Mouse (Mus musculus) heart, embryonic 10.5 days (tissue): Measurements from ENCODE around the gene Nf1. TPM values are rescaled to one million over a fixed set of nuclear protein-coding genes. Genes with fewer than 3 reads are reported as not detected.

Experiments used
- DNase-seq: peaks from one replicate; pipeline ENCODE4 v3.0.0-alpha.2; 2017; ENCODE audit warnings: low spot score
- H3K27ac ChIP-seq: fragments of 300-500 bp; sonication (generic); 2 replicates; pipeline ENCODE4 v1.5.1; 2016; ENCODE audit warnings: mild to moderate bottlenecking
- H3K27me3 ChIP-seq: fragments of 300-500 bp; sonication (generic); 2 replicates; pipeline ENCODE4 v1.6.1; 2016; ENCODE audit warnings: mild to moderate bottlenecking; ENCODE audit not compliant: poor library complexity, insufficient read depth, severe bottlenecking
- H3K36me3 ChIP-seq: fragments of 300-500 bp; sonication (generic); 2 replicates; pipeline ENCODE4 v1.6.1; 2016; ENCODE audit warnings: mild to moderate bottlenecking, moderate library complexity
- H3K4me1 ChIP-seq: fragments of 300-500 bp; sonication (generic); 2 replicates; pipeline ENCODE4 v1.6.1; 2016; ENCODE audit warnings: mild to moderate bottlenecking
- H3K4me3 ChIP-seq: fragments of 300-500 bp; sonication (generic); 2 replicates; pipeline ENCODE4 v1.5.1; 2016; ENCODE audit warnings: mild to moderate bottlenecking, moderate library complexity
- H3K9me3 ChIP-seq: fragments of 300-500 bp; sonication (generic); 2 replicates; pipeline ENCODE4 v1.6.1; 2016; ENCODE audit warnings: mild to moderate bottlenecking, moderate library complexity
- WGBS: fragments of 180-500 bp; shearing (Covaris S2); methylation state at CpG from one replicate; pipeline ENCODE4 v1.1.7; 2016; 5-methylcytosine and 5-hydroxymethylcytosine counted together
- polyA plus RNA-seq: library from polyadenylated mRNA; unstranded; fragments of >200 nt; fragmentation: Nextera tagmentation; extraction: Ambion mirVana; gene quantifications from 2 replicates; pipeline ENCODE4 v1.2.1, GENCODE M21; 2016

Nf1 gene
- polyA plus RNA-seq, 1 experiment from 2014 or later = 5.1 TPM

DNA sequence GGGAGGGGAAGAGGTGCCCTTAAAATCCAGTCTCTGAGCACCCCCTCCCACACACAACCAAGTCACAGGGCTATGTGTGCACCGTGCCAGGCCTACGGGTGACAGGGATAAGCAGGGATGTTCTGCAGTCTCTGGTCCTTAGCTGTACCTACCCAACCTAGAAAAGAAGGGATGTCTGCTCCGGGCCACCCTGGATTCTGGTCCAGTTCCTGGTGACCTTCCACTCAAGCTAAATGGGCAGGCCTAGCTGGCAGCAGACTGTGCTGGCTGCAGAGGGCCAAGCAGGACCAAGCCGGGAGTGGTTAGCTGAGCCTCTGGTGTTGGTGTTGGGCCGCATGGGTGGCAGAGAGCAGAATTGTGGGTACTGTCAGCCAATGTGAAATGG, 252.1 kb downstream of the Nf1 start:
- Histone ChIP-seq H3K9me3 (no peaks in the 10 kb centered on the region), H3K4me3 (peak overlapping the region; percentile 73), H3K4me1 (peaks cover 13% of the 10 kb centered on the region), H3K27me3 (peaks cover 87% of the 10 kb centered on the region), H3K36me3 (no peaks in the 10 kb centered on the region), H3K27ac (peak overlapping the region; percentile 56; the same call in 1 of the 2 replicates)
- DNase-seq = no peak
- 42% methylated on average over 5 of the region's 5 CpGs for WGBS

- no peak overlapping the region for H3K4me3 ChIP-seq
- no peak overlapping the region for H3K27ac ChIP-seq
- DNase-seq = no peak
- H3K9me3 ChIP-seq = no peaks in the 10 kb centered on the region
- H3K27me3 ChIP-seq = peaks cover 71% of the 10 kb centered on the region
- no peaks in the 10 kb centered on the region for H3K36me3 ChIP-seq
- WGBS = 35% methylated on average over 11 of the region's 11 CpGs
- H3K4me1 ChIP-seq = peaks cover 13% of the 10 kb centered on the region
Measured at GRCm38 (mm10) chr11:79593495-79593894, 254.0 kb downstream of the Nf1 start.

GRCm38 (mm10) chr11:79610454-79610853, 271.0 kb downstream of the Nf1 start:
- H3K27ac ChIP-seq = no peak overlapping the region
- no peaks in the 10 kb centered on the region for H3K9me3 ChIP-seq
- H3K27me3 ChIP-seq = peaks cover 40% of the 10 kb centered on the region
- H3K4me3 ChIP-seq = no peak overlapping the region
- no peaks in the 10 kb centered on the region for H3K36me3 ChIP-seq
- peaks cover 22% of the 10 kb centered on the region for H3K4me1 ChIP-seq
- 62% methylated on average over 2 of the region's 2 CpGs for WGBS
- no peak for DNase-seq

DNA sequence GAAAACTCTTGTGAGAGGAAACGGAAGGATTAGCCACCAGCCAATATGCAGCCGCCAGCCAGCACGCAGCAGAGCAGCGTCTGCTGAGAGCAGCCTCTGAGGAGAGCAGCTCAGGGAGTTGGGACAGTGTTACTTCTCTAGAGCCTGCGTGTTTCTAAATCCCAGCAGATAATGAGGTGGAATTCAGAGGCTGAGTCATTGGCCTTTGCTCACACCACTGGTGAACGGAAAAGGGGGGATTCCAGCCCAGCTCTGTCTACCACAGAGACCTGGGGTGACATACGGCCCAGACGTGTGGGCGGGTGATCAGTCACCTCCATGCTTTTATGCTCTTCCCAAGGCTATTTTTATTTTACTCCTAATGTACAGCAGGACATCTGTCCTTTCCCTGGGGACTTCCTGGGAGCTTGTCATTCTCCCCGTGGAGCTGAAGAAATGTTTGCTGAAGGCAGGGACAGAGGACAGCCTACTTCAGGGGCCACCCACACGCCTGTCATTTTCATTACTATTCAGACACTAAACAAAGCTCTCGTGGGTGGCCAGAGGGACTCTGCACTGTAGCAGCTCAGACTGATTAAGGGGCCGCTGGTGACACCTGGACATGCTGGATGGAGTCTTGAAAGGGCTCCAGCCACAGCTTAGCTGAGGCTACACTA, 271.6 kb downstream of the Nf1 start:
- no peaks in the 10 kb centered on the region for H3K36me3 ChIP-seq
- WGBS = 15% methylated on average over 13 of the region's 13 CpGs
- no peaks in the 10 kb centered on the region for H3K9me3 ChIP-seq
- no peak overlapping the region for H3K27ac ChIP-seq
- peak overlapping the region; percentile 25; the same call in 1 of the 2 replicates for H3K4me3 ChIP-seq
- H3K4me1 ChIP-seq = peaks cover 27% of the 10 kb centered on the region
- no peak for DNase-seq
- peaks cover 37% of the 10 kb centered on the region for H3K27me3 ChIP-seq

DNA sequence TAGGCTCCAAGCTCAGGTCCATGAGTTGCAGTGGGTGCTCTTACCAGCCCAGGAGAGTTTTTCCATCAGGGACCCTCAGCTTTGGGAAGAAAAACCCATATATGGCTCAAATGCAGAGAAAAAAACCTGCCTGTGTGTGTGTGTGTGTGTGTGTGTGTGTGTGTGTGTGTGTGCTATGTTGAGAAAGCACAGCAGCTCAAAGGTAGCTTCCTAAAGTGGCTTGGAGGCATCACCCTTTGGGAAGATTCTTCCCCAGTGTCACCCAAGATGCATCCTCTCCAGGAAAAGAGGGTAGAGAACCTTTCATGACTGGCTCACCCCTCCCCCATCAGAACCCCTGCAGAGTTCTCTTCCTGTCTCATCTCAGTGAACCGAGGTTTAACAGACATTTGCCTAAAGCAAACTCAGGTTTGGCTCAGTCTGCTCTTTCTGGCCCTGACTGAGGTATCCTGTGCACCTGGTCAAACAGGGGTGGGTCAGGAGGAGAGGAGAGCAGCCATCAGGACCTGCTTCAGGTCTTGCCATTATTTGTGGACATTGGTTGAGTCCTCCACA, 272.6 kb downstream of the Nf1 start:
- WGBS = 7% methylated on average over 1 of the region's 1 CpGs
- no peak for DNase-seq
- H3K27ac ChIP-seq = no peak overlapping the region

GRCm38 (mm10) chr11:79613084-79613483, 273.6 kb downstream of the Nf1 start:
- H3K27ac ChIP-seq = no peak overlapping the region
- H3K4me1 ChIP-seq = peaks cover 27% of the 10 kb centered on the region
- H3K4me3 ChIP-seq = no peak overlapping the region
- whole genome bisulfite sequencing = 55% methylated on average over 3 of the region's 3 CpGs
- no peaks in the 10 kb centered on the region for H3K9me3 ChIP-seq
- H3K36me3 ChIP-seq = no peaks in the 10 kb centered on the region
- H3K27me3 ChIP-seq = peaks cover 53% of the 10 kb centered on the region
- no peak for DNase-seq

More for the DNA sequence above, 272.6 kb downstream of the Nf1 start:
- Histone ChIP-seq H3K36me3 (no peaks in the 10 kb centered on the region), H3K27me3 (peaks cover 43% of the 10 kb centered on the region), H3K4me1 (peaks cover 27% of the 10 kb centered on the region), H3K4me3 (no peak overlapping the region), H3K9me3 (no peaks in the 10 kb centered on the region)

DNA sequence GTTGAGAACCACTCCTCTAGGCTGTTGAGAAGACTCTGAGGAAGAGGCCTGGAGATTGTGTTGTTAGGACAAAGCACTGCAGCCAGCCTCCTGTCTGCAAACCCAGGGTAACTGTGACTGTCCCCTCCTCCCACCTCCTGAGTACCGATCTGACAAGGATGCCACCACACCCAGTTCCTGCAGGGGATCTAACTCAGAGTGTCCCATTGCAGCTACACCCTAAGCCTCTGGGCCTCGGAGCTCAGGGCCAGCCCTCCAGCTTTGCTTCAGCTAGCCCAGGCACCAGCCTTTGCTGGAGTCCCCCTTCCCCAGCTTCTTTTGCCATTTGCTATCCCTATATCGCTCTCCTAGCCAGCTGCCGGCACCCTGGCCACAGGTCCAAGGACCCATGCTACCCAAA, 274.2 kb downstream of the Nf1 start:
- Histone ChIP-seq H3K36me3 (no peaks in the 10 kb centered on the region), H3K4me3 (no peak overlapping the region), H3K4me1 (peaks cover 27% of the 10 kb centered on the region), H3K27me3 (peaks cover 57% of the 10 kb centered on the region), H3K27ac (no peak overlapping the region), H3K9me3 (no peaks in the 10 kb centered on the region)
- WGBS = 37% methylated on average over 4 of the region's 4 CpGs
- no peak for DNase-seq

DNA sequence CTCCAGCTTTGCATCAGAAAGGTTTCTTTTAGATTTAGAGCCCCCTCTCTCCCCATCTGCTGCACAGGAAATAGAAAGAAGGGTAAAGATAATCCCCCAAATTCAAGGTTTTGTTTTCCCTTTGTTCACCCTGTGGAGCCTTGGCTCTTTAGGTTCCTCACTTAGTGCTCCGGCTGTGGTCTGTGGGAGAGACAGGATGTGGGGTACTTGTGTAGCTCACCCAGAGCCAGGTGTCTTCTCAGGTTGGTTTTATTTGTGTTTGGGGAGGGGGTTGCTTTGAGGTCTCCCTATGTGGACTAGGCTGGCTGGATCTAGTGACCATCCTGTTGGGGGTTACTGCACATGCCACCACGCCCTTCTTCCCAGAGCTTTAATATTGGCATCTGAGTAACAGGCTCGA, 275.4 kb downstream of the Nf1 start:
- H3K27ac ChIP-seq = no peak overlapping the region
- H3K36me3 ChIP-seq = no peaks in the 10 kb centered on the region
- 81% methylated on average over 3 of the region's 3 CpGs for WGBS
- H3K9me3 ChIP-seq = no peaks in the 10 kb centered on the region
- peaks cover 27% of the 10 kb centered on the region for H3K4me1 ChIP-seq
- no peak overlapping the region for H3K4me3 ChIP-seq
- no peak for DNase-seq
- peaks cover 55% of the 10 kb centered on the region for H3K27me3 ChIP-seq

DNA sequence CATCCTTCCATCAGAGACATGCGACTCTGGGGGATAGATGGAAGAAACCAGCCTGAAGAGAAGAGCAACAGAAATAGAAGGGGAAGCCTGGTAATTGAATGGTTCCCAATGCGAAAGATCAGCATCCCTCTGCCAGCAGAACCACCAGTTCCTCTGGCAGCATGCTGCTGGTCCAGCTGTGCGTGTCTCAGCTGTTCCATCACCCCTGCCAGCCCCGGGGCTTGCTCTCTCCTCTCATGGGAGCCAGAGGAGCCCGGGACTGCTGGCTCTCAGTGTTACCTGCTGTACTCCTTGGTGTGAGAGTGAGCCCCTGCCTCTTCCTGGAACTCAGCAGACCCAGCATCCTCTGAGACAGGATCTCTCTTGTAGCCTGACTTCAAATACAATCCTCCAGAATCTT, 276.4 kb downstream of the Nf1 start:
- no peak overlapping the region for H3K27ac ChIP-seq
- H3K4me3 ChIP-seq = no peak overlapping the region
- no peak for DNase-seq
- peaks cover 55% of the 10 kb centered on the region for H3K27me3 ChIP-seq
- WGBS = 56% methylated on average over 5 of the region's 5 CpGs
- peaks cover 26% of the 10 kb centered on the region for H3K4me1 ChIP-seq
- no peaks in the 10 kb centered on the region for H3K36me3 ChIP-seq
- no peaks in the 10 kb centered on the region for H3K9me3 ChIP-seq

DNA sequence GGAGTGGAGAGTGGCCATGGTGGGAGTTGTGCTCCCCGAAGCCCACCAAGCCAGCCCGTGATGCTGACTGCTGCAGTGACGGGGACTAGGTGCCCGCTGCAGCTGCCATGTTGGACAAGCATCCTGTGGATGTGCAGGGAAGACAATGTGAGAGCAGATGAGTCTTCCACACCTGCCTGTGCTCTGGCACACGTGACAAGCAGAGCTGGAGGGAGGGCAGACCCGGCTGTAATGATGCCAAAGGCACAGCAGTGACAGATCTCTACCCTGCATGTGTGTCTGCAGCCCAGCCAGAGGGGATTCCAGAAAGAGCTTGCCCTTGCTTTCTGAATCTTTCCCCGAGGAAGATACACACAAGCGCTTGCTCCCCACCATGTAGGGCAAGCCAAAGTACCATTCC, 278.5 kb downstream of the Nf1 start:
- no peak for DNase-seq
- Histone ChIP-seq H3K9me3 (no peaks in the 10 kb centered on the region), H3K4me3 (no peak overlapping the region), H3K36me3 (no peaks in the 10 kb centered on the region), H3K4me1 (peaks cover 13% of the 10 kb centered on the region), H3K27ac (no peak overlapping the region), H3K27me3 (peaks cover 43% of the 10 kb centered on the region)
- WGBS = 77% methylated on average over 8 of the region's 8 CpGs

- Histone ChIP-seq H3K36me3 (no peaks in the 10 kb centered on the region), H3K4me3 (no peak overlapping the region), H3K9me3 (no peaks in the 10 kb centered on the region), H3K27ac (no peak overlapping the region), H3K4me1 (peaks cover 5% of the 10 kb centered on the region; the same call in 1 of the 2 replicates), H3K27me3 (peaks cover 8% of the 10 kb centered on the region; the same call in 1 of the 2 replicates)
- no peak for DNase-seq
- 67% methylated on average over 5 of the region's 5 CpGs for WGBS
Measured at GRCm38 (mm10) chr11:79623029-79623428, 283.5 kb downstream of the Nf1 start.

- peaks cover 6% of the 10 kb centered on the region for H3K27me3 ChIP-seq
- H3K27ac ChIP-seq = no peak overlapping the region
- no peaks in the 10 kb centered on the region for H3K9me3 ChIP-seq
- no peak for DNase-seq
- 18% methylated on average over 4 of the region's 4 CpGs for WGBS
- no peaks in the 10 kb centered on the region for H3K36me3 ChIP-seq
- no peak overlapping the region for H3K4me3 ChIP-seq
- H3K4me1 ChIP-seq = peaks cover 9% of the 10 kb centered on the region; the same call in 1 of the 2 replicates
Measured at GRCm38 (mm10) chr11:79624801-79625302, 285.4 kb downstream of the Nf1 start.

- no peak overlapping the region for H3K4me3 ChIP-seq
- no peaks in the 10 kb centered on the region for H3K9me3 ChIP-seq
- no peak overlapping the region for H3K27ac ChIP-seq
- H3K4me1 ChIP-seq = peaks cover 14% of the 10 kb centered on the region
- H3K27me3 ChIP-seq = peaks cover 4% of the 10 kb centered on the region; the same call in 1 of the 2 replicates
- no peaks in the 10 kb centered on the region for H3K36me3 ChIP-seq
- no peak for DNase-seq
- 65% methylated on average over 3 of the region's 3 CpGs for WGBS
Measured at GRCm38 (mm10) chr11:79628716-79629115, 289.2 kb downstream of the Nf1 start.
